Mouse (Mus musculus) c-Kit-positive CD71-negative TER-119-negative erythroid progenitor cells, embryonic 14.5 days (primary cell): ENCODE measurements at regions not wholly inside any gene's neighbourhood (a gene's known extent, or its start where the extent isn't known, plus 50 kb on each side); places are given as distances from the start of the nearest gene placed in this dataset.

Source experiments
- DNase-seq: peaks from one replicate; pipeline ENCODE4 v3.0.0-alpha.2; 2013; ENCODE audit warnings: low read depth

DNA sequence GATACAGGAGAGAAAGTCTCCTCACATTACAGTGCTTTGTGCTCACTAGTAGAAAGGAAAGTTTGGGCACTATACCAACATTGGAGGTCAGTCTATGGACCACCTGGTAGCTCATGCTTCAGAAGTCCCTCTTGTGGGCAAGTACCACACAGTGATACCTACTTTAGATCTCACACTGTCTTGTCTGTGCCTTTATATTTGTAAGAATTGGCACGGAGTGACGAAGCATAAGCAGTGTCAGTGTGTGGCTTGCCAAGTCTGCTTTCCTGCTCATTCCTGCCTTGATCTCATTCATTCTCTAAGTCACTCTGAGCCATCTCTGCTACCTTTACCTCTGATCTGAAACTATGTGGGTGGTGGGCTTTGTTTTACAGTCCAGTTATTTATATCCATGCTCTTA, 565.9 kb upstream of the Camk1g start:
- DNase-seq, result no peak

DNA sequence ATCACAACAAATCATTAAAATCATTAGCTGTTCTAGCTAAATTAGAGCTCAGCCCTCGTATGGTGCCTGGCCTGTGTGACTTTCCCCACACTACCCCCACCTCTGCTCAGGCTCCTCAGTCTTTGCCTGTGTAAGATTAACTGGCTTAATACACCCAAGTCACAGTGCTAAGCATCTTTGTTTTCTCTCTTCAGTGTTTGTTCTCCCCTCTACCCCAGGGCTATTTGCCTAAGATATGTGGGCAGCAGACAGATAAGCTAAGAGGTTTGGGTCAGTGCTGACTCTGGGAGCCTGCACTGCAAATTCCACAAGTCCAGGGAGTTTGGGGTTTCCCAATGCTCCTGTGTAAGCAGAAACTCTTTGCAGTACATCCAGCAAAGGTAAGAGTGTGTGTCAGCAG, 564.2 kb upstream of the Camk1g start:
- DNase-seq, result no peak

DNA sequence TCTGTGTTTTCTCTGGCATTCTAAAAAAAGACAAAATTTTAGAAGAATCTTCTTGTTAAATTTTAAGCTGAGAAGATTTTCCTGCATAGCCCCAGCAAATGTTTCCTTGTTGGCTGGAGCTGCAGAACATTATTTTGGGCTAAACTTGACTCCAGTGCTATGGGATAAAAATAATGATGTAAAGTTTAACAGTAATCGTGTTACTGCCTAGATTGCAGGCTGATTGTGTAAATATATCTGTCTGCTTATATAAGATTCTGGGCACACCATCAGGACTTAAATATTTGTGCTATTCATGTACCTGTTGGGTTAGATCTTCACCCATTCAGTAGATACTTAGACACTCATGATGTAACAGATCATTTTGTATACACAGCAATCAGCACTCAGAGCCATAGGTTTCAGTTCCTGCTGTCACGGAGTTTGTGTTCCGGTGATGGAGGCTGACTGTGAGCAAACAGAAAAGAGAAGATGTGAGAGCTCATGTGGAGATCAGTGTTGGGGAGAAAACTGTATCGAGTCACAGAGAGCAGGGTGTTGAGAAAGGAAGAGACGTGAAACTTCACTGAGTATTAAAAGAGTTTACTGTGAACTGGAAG, 561.1 kb upstream of the Camk1g start:
- DNase-seq, result no peak

DNA sequence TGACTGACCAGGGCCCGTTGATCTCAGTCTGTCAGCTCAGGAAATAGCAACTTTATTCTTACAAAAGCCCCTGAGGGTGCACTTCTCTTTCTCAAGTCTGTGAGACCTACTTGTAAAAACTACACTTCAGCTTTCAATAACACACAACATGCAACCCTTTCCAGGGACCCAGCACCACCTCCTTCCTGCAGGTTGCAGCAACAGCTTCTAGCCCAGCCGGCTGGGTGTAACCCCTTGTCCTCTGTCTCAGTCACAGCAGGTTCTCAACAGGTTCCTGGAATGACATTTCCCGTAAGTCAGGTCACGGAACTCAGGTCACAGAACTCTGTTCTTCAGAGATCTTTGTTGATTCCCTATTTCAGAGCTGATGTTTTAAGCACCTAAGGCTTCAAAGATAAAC, 558.5 kb upstream of the Camk1g start:
- no peak for DNase-seq

DNA sequence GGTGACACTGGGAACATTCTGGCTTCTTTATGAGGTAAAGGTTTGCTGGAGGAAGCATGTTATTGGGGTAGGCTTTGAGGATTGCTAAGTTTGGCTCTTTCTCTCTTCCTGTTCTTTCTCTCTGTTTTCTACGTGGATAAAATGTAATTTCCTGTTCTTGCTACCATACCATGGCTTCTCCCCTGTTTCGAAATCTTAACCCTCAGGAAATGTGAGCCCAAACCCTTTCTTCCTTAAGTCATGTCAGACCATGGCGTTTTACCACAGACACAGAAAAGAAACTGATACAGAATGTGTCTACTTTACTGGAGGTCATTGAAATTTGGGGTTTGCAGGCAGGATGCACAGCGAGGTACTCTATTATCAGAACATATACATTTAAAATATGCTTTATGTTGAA, 552.7 kb upstream of the Camk1g start:
- no peak for DNase-seq

DNA sequence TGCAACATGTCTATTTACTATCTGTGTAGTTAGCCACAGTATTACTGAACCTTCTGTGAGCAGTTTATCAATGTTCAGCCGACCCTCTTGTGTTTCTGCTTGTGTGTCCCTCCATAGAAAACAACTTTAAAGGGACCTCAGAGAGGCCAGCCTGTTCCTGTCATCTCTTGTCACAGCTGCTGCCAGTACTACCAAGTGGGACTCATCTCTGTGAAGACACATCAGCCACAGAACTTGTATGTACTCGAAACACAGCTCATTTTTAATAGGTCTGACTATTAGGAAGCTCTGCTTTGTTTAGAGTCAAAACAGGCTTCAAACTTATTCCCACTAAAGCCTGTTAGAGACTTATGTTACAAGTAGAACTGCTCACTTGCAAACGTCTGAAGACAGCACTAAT, 549.1 kb upstream of the Camk1g start:
- DNase-seq, result no peak

DNA sequence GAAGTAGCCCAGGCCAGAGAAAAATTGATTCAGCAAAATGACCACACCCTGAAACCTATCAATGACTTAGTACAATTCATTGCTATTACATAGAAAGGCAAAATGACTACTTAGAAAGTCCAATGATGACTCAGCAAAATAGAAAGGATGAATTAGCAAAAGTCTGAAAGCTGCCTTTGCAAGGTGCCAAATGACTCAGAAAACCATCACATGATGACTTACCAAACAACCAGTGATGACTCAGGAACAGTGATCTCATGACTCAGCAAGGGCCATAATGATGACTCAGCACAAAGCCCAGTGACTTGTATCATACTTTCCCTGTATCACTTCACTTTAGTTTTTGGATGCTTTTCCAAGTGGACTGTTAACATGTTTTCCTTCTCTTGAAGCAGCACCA, 535.6 kb upstream of the Camk1g start:
- peak; percentile 8 for DNase-seq

DNA sequence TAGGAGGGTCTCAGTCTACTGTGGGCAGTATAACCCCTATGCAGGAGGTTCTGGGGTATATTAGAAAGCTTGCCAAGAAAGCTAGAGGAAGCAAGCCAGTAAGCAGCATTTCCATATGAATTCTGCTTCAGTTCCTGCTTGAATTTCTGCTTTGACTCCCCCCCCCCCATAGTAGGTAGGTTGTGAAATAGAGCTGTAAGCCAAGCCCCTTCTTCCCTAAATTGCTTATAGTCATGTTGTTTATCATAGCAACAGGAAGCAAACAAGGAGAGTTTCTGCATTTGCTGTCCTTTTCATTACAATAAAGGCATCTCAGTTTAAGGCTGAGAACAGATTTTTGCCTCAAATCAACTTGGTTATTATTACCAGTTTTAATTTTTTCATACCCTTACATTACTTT, 524.0 kb upstream of the Camk1g start:
- DNase-seq, result no peak

DNA sequence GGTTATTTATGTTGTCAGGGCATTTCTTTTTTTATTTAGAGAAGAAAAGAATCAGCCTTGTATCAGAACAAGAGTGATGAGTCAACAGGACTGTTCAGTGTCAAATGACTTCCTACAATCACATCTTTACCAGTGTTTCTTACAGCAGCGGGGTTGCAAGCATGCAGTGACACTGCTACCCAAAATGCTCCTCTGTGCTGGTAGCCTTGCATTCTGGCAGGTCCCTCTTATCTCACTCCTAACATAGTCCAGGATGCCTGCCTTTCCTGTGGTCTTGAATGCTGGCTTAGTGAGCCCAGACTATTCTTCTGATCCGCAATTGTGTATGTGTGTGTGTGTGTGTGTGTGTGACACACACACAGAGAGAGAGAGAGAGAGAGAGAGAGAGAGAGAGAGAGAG, 506.4 kb upstream of the Camk1g start:
- no peak for DNase-seq

DNA sequence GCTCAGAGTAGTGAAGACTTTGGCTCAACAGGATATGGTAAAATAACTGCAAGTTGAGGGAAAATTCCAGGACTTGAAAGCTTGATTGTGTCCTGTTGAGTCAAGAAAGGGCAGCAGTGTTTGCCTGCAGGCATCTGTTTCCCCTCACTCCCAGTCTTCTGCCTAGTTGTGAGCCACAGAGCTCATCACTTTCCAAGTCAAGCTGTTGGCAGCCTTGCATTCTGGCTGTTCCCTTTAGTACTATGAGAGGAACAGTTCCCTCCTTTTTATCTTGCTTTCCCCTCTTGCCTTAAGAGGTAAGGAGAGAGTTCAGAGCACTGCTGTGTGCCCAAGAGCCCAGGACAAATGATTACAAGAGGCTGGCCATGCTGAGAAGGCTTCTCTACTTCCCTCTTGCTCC, 506.0 kb upstream of the Camk1g start:
- no peak for DNase-seq

DNA sequence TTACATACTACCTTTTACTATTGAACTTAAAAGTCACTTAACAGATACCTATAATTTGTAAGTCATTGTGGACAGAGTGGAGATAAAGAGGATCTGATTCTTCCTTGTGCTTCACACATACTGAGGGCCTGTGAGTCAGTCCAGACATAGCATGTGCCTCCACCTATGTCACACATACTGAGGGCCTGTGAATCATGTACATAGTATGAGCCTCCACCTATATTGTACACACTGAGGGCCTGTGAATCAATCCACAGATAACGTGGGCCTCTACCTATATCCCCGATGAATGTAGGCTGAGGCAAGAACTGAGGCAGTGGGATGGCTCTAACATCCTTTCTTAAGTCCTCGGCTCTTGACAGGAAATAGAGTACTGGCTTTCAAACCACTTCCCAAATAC, 505.2 kb upstream of the Camk1g start:
- DNase-seq, result no peak

DNA sequence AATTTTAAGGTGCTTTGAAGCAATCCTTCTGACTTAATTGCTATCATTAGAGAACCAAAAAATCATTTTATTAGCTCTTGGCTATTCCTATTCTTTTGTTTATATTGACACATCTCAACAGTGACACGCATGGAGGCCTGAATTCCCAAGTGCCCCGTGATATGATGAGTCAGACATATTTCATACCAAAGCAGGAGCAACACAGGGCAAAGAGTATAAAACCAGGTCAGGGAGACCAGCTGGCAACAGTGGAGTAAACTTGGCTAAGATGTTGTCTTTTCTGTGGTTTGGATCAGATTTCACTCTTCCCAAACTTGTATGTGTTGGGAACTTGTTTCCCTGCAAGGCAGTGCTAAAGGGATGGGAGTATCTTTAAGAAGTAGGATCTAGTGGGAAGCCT, 500.6 kb upstream of the Camk1g start:
- DNase-seq, result no peak

DNA sequence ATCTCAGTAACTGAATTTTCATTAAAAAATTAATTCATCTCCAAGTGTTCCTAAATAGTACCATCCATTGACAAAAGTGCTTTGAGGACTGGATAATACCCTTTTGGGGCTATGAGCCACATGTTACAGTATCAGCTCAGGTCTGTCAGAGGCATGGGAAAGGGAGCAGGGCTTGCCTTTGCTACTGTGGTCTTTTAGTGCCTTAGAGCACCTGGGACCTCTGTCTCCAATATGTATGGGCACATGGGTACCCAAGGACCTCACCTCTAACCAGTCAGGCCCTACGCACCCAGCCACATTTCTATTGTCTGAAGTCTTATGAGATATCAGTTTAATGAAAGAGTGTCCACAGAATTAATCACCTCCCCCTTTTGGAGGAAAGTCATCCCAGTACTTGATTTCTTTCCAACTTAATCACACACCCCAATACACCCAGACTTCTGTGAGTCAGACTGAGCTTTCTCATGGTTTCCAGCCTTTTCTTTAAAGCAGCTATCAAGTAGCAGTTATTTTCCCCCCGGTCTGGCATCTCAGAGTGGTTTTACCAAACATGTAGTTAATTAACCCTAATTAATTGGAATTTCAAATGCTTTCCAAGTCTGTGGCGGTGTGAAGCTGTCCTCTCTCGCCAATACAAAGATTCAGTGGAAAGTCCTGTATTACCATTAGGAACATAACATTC, 498.7 kb upstream of the Camk1g start:
- no peak for DNase-seq

DNA sequence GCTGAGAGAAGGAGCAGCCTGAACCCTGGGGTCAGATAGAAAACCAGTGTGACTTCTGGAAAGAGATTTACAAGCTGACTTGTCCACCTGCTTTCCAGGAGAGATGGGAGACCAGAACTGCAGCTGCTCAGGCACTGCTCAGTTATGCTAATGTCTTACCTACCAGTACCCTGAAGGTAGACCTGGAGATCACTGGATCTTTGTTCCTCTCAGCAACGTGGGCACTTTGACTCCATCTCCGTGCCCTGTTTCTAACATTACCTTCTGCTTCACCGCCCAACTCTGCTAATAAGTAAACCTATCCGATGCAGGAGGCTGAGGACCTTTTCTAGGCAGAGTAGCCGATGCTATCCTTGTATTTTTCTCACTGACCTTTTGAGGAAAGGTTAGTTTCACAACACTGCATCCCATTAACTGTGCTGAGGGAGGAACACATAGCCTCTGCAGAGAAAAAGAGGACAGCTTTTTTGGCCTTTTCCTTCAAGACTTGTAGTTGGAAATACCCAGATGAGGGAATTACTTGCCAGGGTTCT, 490.7 kb upstream of the Camk1g start:
- no peak for DNase-seq

DNA sequence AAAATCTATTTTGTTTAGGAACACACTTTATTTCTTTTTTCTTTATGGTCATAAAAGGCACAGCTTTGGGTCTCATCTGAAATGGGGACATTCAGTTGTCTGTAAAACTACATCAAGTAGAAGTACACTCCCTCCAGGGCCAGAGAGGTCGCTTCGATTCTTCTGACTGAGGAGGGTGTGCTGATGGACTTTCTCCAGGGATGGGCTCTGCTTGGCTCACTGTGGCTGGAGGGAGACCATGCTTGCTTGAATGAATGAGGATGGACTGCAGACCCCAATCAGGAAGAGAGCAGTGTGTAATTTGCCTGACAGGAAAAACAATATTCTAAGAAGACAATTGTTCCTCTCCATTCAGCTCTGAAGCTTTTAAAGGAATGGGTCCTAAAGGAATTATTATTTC, 490.3 kb upstream of the Camk1g start:
- no peak for DNase-seq

DNA sequence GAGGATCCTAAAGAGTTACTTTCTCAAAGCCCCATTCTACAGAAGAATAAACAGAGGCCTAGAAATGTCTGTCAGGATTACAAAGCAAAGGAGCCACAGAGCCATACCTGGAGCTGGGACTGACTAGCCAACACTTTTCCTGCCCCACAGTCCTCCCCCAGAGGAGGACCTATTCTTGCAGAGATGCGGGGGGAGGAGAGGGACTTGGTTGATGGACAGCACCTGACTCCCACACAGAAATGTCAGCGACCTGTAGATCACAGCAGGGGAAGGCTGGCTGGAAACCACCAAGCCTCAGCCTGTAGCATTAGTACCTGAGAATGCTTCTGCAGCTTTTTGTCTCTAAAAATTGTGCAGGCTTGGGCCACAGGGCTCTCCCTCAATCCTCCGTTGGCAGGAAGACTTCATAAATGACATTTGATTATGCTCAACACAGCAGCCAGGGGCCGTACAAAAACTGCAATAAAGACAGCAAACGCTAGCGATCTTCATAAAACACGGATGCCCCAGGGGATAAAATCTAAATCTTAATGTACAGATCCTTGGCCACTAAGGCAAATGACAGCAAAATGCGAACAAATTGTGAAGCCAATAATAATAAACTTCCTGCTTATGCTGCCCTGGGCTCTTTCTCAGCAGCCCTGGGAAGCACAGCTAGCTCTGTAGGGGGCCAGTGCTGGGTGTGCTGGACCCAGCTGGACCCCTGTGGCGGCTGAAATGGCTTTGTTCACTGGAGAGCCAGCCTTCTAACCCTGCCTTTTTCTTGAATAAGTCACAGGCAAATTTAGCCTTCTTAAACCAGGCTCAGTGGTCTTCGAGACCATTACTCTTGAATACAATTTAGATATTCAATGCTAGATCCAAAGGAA, 489.4 kb upstream of the Camk1g start:
- DNase-seq, result no peak

DNA sequence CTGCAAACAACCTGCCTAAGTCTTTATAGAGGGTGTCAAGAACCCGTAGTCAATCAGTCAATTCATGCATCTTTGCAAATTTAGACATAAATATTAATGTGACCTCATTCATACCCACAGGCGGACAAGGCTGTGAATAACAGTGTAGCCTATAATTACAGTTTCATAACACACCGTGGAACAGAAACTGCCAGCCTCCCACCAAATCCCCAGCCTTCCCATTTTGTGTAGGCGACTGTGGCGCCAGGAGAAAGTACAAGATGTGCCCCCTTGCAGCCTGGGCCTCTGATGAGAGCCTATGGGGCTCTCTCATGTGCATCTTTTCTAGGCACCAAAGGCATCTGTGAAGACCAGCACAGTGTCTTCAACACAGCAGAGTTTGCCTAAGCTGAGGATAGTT, 477.8 kb upstream of the Camk1g start:
- DNase-seq, result no peak

DNA sequence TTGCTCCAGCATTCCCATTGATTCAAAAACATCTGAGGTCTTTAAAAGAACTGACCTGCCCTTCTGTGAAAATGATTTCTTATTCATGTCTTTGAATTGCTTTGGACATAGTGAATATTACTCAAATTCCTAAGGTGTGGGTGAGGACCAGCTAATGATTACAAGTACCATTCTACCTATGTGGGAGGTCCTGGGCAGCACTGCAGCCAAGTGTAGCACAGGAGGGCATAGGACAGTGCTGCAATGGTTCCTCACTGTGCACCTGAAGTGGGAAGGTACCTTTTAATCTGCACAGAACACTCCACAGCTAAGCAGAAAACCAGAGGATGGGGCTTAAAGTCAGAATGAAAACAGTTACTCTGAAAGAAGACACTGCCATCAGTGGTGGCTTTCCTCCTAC, 474.8 kb upstream of the Camk1g start:
- DNase-seq, result no peak

DNA sequence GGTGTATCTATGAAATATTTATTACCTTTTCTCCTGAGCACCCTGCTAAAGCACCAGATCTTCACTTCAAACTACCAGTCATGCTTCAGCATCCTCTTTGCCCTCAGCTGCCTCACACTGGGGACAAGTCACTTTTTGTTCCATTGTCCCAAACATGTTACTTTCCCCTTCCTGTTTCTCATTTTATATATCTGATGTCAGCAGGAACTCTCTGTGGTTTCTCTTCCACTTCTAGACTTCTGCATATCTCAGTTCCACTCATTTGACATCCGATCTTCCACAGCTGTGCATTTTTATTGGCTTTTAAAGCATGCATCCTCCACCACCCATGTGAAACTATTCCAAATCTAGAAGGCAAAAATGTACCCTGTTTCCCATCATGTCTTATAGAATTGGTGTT, 474.4 kb upstream of the Camk1g start:
- peak; percentile 8 for DNase-seq

DNA sequence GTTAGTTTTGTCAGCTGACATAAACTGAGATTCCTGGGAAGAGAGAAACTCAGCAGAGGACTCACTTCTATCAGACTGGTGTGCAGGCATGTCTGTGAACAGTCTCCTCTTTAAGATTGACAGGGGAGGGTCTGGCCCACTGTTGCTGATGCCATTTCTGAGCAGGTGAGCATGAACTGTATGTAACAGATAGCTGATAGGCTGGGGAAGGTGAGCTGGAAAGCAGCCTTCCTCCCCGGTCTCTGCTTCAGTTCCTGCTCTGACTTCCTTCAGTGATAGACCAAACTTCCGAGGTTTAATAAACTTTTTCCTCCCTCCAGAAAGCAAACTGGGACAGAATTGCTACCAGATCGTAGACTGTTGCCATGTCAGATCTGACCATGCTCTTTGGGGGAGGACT, 430.9 kb upstream of the Camk1g start:
- no peak for DNase-seq

DNA sequence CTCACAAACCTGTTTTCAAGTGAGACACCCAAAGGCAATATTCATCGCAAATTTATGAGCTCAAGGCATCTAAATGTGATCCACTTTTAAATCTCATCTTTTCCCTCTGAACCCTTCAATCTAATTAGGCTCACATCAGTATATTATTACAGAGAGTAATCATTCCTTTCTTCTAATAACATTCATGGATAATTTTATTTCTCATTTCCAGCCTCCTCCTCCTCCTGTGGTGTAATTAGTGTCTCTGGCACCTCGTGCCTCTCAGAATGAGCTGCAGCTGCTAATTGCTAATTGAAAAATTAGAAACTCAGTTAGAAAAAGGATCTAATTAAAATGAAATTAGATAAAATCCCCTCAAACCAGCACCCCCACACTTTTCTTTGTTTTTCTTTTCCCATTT, 420.5 kb upstream of the Camk1g start:
- no peak for DNase-seq

DNA sequence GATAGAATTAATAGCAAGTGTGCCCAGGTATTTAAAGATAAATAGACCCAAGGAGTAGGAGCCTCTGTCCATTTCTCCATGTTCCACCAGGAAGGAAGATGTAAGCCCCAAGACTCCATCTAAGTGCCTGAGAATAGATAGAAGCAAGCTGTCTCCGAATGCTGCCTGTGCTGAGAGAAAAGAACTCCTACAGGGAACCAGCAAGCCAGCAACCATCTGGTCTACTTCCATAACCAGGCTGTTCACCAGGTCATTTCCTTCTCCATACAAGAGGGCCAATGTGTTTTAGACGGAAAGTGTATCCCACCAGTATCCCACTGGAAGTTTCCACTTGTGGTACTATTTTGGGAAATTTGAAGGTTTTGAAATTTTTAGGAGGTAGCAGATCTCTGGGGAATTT, 418.4 kb upstream of the Camk1g start:
- no peak for DNase-seq

DNA sequence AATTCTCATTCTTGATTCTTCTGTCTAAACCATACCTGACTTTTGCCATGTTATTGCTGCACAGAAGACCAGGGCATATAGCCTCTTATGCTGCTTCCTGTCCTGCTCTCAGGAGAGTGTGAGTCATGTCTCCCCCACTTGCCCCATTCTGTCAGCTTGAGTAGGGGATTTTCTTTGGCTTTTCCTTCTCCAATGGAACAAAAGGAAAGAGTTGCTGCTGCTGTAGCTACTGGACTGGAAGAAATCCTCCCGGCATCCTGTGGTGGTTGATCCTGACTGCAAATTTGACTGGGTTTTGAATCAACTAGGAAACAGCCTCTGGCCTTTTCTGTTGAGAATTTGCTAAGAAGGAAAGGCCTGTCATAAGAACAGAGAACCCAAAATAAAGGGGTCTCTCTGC, 417.3 kb upstream of the Camk1g start:
- no peak for DNase-seq
